Mouse (Mus musculus): Measurements from ENCODE around the gene Mcrs1. TPM values are rescaled to one million over a fixed set of nuclear protein-coding genes. Genes with fewer than 3 reads are reported as not detected.

Mcrs1 gene
- polyA plus RNA-seq, 1 experiment from 2014 or later = 190 TPM

DNA sequence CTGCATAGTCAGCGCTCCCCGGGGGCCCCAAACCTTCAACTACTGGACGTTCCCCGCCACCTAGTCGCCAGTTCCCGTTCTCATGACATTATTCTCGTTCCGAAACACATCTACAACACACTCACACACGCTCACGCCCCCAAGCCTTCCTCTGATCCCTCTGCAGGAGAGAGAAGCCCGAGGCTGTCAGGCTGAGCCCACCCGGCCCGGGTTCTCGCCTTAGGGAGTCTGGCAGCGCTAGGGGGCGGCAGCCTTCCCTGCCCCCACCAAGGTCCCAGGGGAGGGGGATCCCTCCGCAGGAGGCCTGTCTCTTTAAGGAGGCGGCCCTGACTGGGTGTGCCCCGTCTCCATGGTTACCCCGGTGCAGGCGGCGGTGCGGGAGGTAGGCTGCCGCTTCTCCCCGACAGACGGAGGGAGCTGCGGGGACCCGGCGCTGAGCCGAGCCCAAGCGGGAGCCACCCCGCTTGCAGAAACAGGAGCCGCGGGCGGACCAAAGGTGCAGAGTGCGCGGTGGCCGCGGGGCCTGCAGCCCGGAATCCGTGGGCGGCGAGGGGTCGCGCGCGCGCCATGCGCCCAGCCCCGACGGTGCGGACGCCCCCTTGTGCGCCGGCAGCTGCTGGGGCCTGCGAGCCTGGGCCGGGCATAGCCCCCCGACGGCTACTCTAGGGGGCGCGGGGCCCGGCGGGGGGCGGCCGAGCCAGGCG lies 27.4 kb downstream of the Mcrs1 start, which contains the start of gene Kcnh3:
Gene Kcnh3, plus strand, starts transcription at position 654 of the 704 bp plus-strand sequence.
- Histone ChIP-seq H3K4me2 (peak within 1 kb of the TSS; percentile 58), H3K27me3 (replicated peaks) (peaks cover 98% of the 10 kb centered on the region), H3K4me3 (replicated peaks) (peak within 1 kb of the TSS; percentile 38), H3K4me1 (peaks cover 34% of the 10 kb centered on the region), H3K9me3 (replicated peaks) (no peaks in the 10 kb centered on the region), H3K27ac (replicated peaks) (no peak within 1 kb of the TSS), H3K9ac (replicated peaks) (peak within 1 kb of the TSS; percentile 26), H3K36me3 (no peaks in the 10 kb centered on the region)
- no peak for ATAC-seq (ENCODE audit: low FRiP score)
- WGBS = 0% methylated on average over 39 of the region's 66 CpGs

DNA sequence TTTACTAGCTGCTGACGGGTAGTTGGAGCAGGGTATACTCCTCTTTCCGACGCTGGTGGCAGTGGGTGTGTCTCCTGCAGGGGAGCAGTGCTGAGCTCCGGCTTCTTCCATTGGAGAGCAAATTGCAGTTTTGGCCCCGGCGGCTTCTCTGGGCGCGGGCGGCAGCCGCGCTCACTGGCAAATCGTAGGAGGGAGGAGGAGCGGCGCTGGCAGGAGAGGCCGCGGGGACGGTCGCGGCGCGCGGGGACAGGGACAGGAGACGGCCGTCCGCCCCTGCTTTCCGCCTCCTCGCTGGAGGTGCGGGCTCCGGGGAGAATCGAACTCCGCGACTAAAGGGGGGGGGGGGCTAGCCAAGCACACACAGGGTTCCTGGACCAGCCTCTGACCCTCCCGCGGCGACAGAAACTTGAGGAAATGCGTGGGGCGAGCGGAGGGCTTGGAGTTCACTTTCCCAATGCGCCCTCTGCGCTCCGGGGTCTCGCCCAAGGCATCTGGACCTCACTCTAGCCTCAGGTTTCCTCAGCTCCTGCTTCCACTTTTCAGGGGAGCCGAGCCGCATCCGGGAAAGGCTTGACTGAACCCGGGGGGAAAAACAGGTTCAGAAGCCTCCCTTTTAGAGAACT lies 28.1 kb downstream of the Mcrs1 start:
- ATAC-seq (ENCODE audit: low FRiP score) = no peak
- WGBS = 1% methylated on average over 30 of the region's 46 CpGs
- H3K9ac ChIP-seq (replicated peaks) = peak overlapping the region; percentile 26

DNA sequence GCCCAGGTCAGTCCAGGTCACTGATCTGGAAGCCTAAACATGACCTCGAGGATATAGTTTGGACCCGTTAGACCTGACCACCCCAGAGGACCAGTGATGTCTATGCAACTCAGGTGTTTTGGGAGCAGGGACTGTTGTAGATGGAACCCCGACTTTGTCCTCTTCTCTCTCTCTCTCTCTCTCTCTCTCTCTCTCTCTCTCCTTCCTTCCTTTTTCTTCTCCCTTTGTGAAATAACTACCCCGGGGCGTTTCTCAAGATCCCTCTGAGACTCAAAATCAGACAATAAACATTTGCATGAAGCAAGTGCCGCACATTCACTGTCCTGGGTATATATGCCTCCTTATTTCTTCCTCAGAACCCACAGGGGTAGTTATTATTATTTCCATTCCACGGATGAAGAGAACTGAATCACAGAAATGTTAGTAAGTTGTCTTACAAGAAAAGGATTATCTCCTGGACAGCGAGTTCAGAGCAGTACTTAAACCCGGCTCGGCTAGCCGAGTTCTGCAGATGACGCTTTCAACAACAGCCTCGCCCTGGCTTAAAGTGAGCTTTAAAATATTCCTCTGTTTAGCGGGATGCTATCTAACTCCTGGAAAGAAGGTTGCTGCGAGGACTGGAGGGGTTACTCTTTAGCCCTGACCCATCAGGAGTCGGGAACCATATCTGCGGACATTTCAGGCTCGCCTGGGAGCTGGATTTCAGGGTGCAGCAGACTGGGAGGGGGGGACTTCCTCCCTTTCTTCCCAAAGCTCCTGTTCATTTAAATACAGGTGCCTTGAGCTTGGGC lies 28.8 kb downstream of the Mcrs1 start:
- Histone ChIP-seq H3K4me2 (peak overlapping the region; percentile 58), H3K9ac (replicated peaks) (peak overlapping the region; percentile 26; the same call in 1 of the 2 replicates)
- 2% methylated on average over 18 of the region's 18 CpGs for WGBS

More for the DNA sequence above, 28.1 kb downstream of the Mcrs1 start:
- Histone ChIP-seq H3K36me3 (no peaks in the 10 kb centered on the region), H3K4me3 (replicated peaks) (peak overlapping the region; percentile 38), H3K4me1 (peaks cover 34% of the 10 kb centered on the region), H3K4me2 (peak overlapping the region; percentile 58), H3K27ac (replicated peaks) (no peak overlapping the region), H3K27me3 (replicated peaks) (peaks cover 94% of the 10 kb centered on the region), H3K9me3 (replicated peaks) (no peaks in the 10 kb centered on the region)

DNA sequence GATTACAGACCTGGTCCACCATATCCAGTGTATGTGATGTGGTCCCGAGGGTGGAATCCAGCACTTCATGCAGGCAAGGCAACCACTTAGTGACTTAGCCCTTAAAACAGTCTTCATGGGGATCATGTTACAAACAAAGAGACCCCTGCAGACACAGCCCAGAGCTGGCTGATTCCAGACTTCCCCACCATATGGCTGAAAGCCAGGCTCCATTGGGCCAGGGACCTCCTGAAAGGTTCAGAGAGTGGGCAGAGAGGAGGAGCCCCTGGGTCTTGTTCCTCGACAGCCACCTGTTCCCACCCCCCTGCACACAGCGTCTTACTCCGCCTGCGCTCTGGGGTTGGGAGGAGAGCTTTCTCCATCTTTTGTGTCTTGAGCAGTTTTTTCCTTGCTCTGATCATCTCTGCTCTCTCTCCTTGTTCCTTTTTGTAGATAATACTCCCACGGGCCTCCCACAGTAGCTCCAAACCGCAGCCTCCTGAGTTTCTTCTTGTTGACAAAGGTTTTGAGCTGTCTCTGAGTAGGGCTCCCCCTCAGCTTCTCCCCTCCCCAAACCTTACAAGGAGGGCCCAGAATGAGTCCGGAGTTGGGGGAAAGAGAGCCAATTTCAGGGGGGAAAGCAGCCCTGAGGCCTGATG lies 30.3 kb downstream of the Mcrs1 start:
- Histone ChIP-seq H3K4me3 (replicated peaks) (no peak overlapping the region), H3K9ac (replicated peaks) (no peak overlapping the region), H3K27me3 (replicated peaks) (peaks cover 76% of the 10 kb centered on the region), H3K36me3 (no peaks in the 10 kb centered on the region), H3K9me3 (replicated peaks) (no peaks in the 10 kb centered on the region), H3K4me1 (peaks cover 34% of the 10 kb centered on the region), H3K27ac (replicated peaks) (no peak overlapping the region), H3K4me2 (no peak overlapping the region)
- ATAC-seq (ENCODE audit: low FRiP score) = no peak
- WGBS = 15% methylated on average over 8 of the region's 8 CpGs

More for the DNA sequence above, 28.8 kb downstream of the Mcrs1 start:
- H3K4me3 ChIP-seq (replicated peaks) = peak overlapping the region; percentile 38
- H3K9me3 ChIP-seq (replicated peaks) = no peaks in the 10 kb centered on the region
- no peak overlapping the region for H3K27ac ChIP-seq (replicated peaks)
- ATAC-seq (ENCODE audit: low FRiP score) = no peak
- H3K27me3 ChIP-seq (replicated peaks) = peaks cover 87% of the 10 kb centered on the region
- H3K36me3 ChIP-seq = no peaks in the 10 kb centered on the region
- H3K4me1 ChIP-seq = peaks cover 34% of the 10 kb centered on the region

DNA sequence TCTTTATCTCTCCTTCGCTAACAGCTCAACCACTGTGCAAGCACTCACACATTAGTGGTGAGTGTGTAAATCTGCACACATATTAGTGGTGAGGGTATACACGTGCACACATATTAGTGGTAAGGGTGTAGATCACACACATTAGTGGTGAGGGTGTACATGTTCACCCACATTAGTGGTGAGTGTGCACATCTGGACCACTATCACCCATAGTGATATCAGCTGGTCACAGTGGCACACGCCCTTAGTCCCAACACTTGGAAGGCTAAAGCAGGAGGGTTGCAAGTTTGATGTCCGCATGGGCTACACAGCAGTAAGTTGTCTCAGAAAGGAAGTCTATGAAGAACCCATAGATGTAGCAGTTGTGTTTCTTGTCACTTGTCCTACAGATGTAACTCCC lies 34.1 kb downstream of the Mcrs1 start:
- H3K4me2 ChIP-seq = no peak overlapping the region
- no peak overlapping the region for H3K9ac ChIP-seq (replicated peaks)
- H3K36me3 ChIP-seq = peaks cover 7% of the 10 kb centered on the region
- peaks cover 38% of the 10 kb centered on the region for H3K27me3 ChIP-seq (replicated peaks)
- WGBS = 96% methylated on average over 4 of the region's 4 CpGs
- H3K4me1 ChIP-seq = no peaks in the 10 kb centered on the region
- ATAC-seq (ENCODE audit: low FRiP score) = no peak
- H3K9me3 ChIP-seq (replicated peaks) = no peaks in the 10 kb centered on the region
- H3K4me3 ChIP-seq (replicated peaks) = no peak overlapping the region
- H3K27ac ChIP-seq (replicated peaks) = no peak overlapping the region

DNA sequence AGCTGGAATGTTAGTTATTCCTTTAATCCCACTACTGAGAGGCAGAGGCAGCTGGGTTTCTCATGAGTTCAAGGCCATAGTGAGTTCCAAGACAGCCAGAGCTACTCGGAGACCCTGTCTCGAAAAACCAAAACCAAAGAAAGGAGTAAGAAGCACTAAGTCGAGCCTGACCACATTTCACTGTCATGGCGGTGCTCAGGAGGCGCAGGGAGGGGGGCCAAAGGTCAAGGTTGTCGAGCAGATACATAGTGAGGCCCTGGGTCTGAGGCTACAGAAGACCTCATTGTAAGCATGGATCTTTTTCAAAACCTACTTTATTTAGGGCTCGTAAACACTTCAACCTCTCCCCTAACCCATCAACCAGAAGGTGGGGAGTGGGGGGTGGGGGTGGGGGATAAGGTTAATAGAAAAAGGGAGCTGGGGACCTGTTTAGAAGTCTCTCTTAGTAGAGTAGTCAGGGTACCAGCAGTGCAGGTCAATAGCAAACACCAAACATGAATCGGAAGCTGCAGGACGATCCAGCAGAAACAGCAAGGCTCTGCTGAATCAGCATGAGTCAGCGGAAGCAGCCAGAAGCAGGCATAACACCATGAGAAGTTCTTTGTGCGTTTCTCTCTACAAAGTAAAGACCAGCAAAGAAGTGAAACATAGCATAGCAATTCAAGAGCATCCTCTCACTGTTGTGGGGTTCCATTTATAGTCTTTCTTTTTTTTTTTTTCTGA lies 35.9 kb downstream of the Mcrs1 start:
- H3K9me3 ChIP-seq (replicated peaks) = no peaks in the 10 kb centered on the region
- 83% methylated on average over 11 of the region's 11 CpGs for WGBS

DNA sequence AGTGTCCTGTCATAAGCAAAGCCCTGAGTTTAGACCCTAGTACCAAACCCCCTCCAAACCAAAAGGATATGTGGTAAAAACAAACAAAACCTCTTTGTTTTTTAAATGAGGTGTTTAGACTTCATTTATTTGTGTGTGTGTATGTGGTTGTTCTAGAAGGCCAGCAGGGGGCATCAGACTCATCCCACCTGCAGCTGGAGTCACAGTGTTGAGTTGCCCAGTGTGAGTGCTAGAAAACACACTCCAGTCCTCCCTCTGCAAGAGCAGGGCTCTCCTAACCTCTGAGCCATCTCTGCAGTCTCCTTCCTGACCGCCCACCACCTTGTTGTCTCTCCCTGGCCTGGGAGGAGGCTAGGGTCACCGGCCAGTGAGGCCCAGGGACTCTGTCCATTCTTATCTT lies 36.8 kb downstream of the Mcrs1 start:
- 89% methylated on average over 2 of the region's 2 CpGs for WGBS
- Histone ChIP-seq H3K4me3 (replicated peaks) (no peak overlapping the region), H3K9ac (replicated peaks) (no peak overlapping the region), H3K27ac (replicated peaks) (no peak overlapping the region), H3K36me3 (peaks cover 32% of the 10 kb centered on the region), H3K9me3 (replicated peaks) (no peaks in the 10 kb centered on the region), H3K27me3 (replicated peaks) (peaks cover 13% of the 10 kb centered on the region), H3K4me1 (no peaks in the 10 kb centered on the region), H3K4me2 (no peak overlapping the region)
- ATAC-seq (ENCODE audit: low FRiP score) = no peak

More for the DNA sequence above, 35.9 kb downstream of the Mcrs1 start:
- Histone ChIP-seq H3K36me3 (peaks cover 24% of the 10 kb centered on the region), H3K27ac (replicated peaks) (no peak overlapping the region), H3K4me2 (no peak overlapping the region), H3K27me3 (replicated peaks) (peaks cover 22% of the 10 kb centered on the region), H3K4me1 (no peaks in the 10 kb centered on the region), H3K9ac (replicated peaks) (no peak overlapping the region), H3K4me3 (replicated peaks) (no peak overlapping the region)
- no peak for ATAC-seq (ENCODE audit: low FRiP score)

DNA sequence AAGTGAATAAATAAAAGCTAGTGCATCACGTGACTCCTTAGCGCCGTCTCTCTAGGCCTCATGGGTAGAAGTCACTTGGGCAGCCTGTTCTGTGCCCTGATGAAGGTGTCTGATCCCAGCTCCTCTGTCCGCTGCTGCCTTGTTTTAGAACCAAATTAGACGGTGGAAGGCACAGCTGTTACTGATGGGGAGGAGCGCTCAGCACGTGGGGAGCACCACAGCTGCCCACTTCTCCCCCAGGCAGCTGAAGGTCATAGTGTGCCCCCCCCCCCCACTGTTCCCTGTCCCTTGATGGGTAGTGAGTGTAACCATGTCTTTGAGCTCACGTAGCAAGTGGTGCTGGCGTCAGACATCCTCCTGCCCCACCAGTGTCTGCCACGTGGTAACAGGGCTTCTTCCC lies 38.6 kb downstream of the Mcrs1 start:
- no peak for ATAC-seq (ENCODE audit: low FRiP score)
- 85% methylated on average over 10 of the region's 10 CpGs for WGBS

DNA sequence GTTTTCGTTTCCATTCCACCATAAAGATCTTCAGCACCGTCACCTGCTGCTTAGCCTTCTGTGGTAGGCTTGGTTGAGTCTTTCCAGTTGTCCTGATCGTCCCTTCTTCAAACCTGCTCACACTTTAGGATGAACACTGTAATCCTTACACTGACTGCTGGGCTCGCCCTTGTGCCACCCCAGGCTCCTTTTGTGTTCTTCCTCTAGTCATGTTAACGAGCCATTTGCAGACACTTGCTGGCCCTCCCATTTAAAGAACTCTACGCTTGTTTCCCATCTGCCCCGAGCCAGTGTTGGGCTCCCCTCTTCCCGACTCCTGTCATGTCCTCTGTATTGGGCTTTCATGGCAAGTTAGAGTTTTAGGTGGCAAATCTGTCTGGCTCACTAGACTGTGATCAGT lies 45.8 kb downstream of the Mcrs1 start:
- Histone ChIP-seq H3K4me2 (no peak overlapping the region), H3K27me3 (replicated peaks) (no peaks in the 10 kb centered on the region), H3K9me3 (replicated peaks) (no peaks in the 10 kb centered on the region), H3K36me3 (peaks cover 47% of the 10 kb centered on the region), H3K4me1 (peaks cover 8% of the 10 kb centered on the region; the same call in 1 of the 2 replicates), H3K9ac (replicated peaks) (no peak overlapping the region), H3K27ac (replicated peaks) (no peak overlapping the region), H3K4me3 (replicated peaks) (no peak overlapping the region)
- no peak for ATAC-seq (ENCODE audit: low FRiP score)
- WGBS = 75% methylated on average over 8 of the region's 8 CpGs

More for the DNA sequence above, 38.6 kb downstream of the Mcrs1 start:
- no peak overlapping the region for H3K4me2 ChIP-seq
- H3K4me3 ChIP-seq (replicated peaks) = no peak overlapping the region
- no peak overlapping the region for H3K9ac ChIP-seq (replicated peaks)
- H3K9me3 ChIP-seq (replicated peaks) = no peaks in the 10 kb centered on the region
- no peaks in the 10 kb centered on the region for H3K4me1 ChIP-seq
- H3K27me3 ChIP-seq (replicated peaks) = peaks cover 4% of the 10 kb centered on the region; the same call in 1 of the 2 replicates
- no peak overlapping the region for H3K27ac ChIP-seq (replicated peaks)
- peaks cover 46% of the 10 kb centered on the region for H3K36me3 ChIP-seq

DNA sequence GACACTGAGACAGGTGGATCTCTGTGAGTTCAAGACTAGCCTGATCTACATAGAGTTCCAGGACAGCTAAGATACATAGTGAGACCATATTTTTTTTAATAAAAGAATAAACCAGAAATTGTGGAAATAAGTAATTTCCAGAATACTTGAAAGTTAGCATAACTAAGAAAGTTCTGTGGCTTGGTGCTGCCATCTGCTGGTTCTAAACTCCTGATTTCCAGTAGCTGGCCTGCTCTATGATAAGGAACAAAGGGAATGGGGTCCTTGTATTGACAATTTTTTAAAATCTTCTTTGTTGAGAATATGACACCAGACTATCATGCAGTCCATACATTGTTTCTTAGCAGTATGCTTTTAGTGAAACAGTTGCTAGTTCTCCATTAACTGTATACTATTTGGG lies 53.0 kb downstream of the Mcrs1 start:
- H3K36me3 ChIP-seq = 0 out of 2 replicates have a peak, but pooled peaks cover 11% of the 10 kb centered on the region
- ATAC-seq (ENCODE audit: low FRiP score) = no peak
- no peaks in the 10 kb centered on the region for H3K4me1 ChIP-seq
- no peak overlapping the region for H3K4me2 ChIP-seq
- H3K27ac ChIP-seq (replicated peaks) = no peak overlapping the region
- no peaks in the 10 kb centered on the region for H3K9me3 ChIP-seq (replicated peaks)
- H3K9ac ChIP-seq (replicated peaks) = no peak overlapping the region
- H3K4me3 ChIP-seq (replicated peaks) = no peak overlapping the region
- H3K27me3 ChIP-seq (replicated peaks) = no peaks in the 10 kb centered on the region

DNA sequence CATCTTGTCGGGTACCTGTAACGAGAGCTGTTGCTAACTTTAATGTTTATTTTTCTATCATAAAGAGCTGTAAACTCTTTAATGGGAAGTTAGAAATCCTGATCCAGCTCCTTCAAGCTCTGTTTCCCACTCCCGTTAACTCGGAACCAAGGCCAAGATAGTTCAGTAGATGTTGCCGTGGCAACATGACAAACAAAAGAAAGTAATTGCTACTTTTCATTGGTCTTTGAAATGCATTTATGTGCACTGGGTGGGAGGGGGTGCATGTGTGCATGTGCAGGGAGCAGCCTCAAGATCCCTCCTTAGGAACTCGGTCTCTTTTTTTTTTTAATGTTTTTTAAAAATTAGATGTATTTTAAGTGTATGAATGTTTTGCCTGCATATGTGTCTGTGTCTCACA lies 56.7 kb downstream of the Mcrs1 start:
- 35% methylated on average over 6 of the region's 6 CpGs for whole genome bisulfite sequencing
- H3K36me3 ChIP-seq = peaks cover 22% of the 10 kb centered on the region
- H3K27me3 ChIP-seq (replicated peaks) = no peaks in the 10 kb centered on the region
- H3K4me1 ChIP-seq = no peaks in the 10 kb centered on the region
- no peak overlapping the region for H3K4me3 ChIP-seq (replicated peaks)
- no peaks in the 10 kb centered on the region for H3K9me3 ChIP-seq (replicated peaks)
- H3K9ac ChIP-seq (replicated peaks) = no peak overlapping the region
- no peak overlapping the region for H3K27ac ChIP-seq (replicated peaks)
- no peak for ATAC-seq (ENCODE audit: low FRiP score)
- H3K4me2 ChIP-seq = no peak overlapping the region
